Mouse (Mus musculus) limb, embryonic 11.5 days (tissue): ENCODE measurements at regions not wholly inside any gene's neighbourhood (a gene's known extent, or its start where the extent isn't known, plus 50 kb on each side); places are given as distances from the start of the nearest gene placed in this dataset.

Source experiments
- ATAC-seq: fragments of 200-750 bp; cut with Nextera tagmentation; 2 replicates; pipeline ENCODE4 v1.8.0; 2017; ENCODE audit warnings: low read depth; ENCODE audit not compliant: insufficient number of reproducible peaks, low FRiP score, low TSS enrichment
- DNase-seq: peaks from one replicate; pipeline ENCODE4 v3.0.0-alpha.2; 2015; ENCODE audit warnings: low spot score
- H3K27ac ChIP-seq: fragments of 300-500 bp; sonication (generic); replicated peaks from 2 replicates; pipeline ENCODE4 v1.5.1; 2014; ENCODE audit warnings: low read depth, mild to moderate bottlenecking, low read length
- H3K27me3 ChIP-seq: fragments of 300-500 bp; sonication (generic); 2 replicates; pipeline ENCODE4 v1.6.1; 2014; ENCODE audit warnings: mild to moderate bottlenecking, low read length, mixed read lengths; ENCODE audit not compliant: control insufficient read depth, insufficient read depth
- H3K36me3 ChIP-seq: fragments of 300-500 bp; sonication (generic); 2 replicates; pipeline ENCODE4 v1.6.1; 2014; ENCODE audit warnings: mild to moderate bottlenecking, low read length, moderate library complexity, mixed read lengths; ENCODE audit not compliant: control insufficient read depth, insufficient read depth
- H3K4me1 ChIP-seq: fragments of 300-500 bp; sonication (generic); 2 replicates; pipeline ENCODE4 v1.6.1; 2014; ENCODE audit warnings: low read length, mixed read lengths; ENCODE audit not compliant: control insufficient read depth, insufficient read depth
- H3K4me2 ChIP-seq: fragments of 300-500 bp; sonication (generic); 2 replicates; pipeline ENCODE4 v1.6.1; 2014; ENCODE audit warnings: low read depth, mild to moderate bottlenecking, moderate library complexity; ENCODE audit not compliant: severe bottlenecking
- H3K4me3 ChIP-seq: fragments of 300-500 bp; sonication (generic); 2 replicates; pipeline ENCODE4 v1.5.1; 2014; ENCODE audit warnings: low read depth, low read length
- H3K9ac ChIP-seq: fragments of 300-500 bp; sonication (generic); 2 replicates; pipeline ENCODE4 v1.6.1; 2014; ENCODE audit warnings: mild to moderate bottlenecking, low read length
- H3K9me3 ChIP-seq: fragments of 300-500 bp; sonication (generic); 2 replicates; pipeline ENCODE4 v1.6.1; 2016; ENCODE audit warnings: low read length; ENCODE audit not compliant: control insufficient read depth
- WGBS: fragments of 180-500 bp; shearing (Covaris S2); extraction: QIAGEN DNeasy Blood & Tissue Kit; methylation state at CpG from one replicate; pipeline ENCODE4 v1.1.7; 2014; 5-methylcytosine and 5-hydroxymethylcytosine counted together

GRCm38 (mm10) chr2:116971666-116972613, 93.4 kb downstream of the Tmco5 start:
- peak overlapping the region; percentile 92 for H3K27ac ChIP-seq
- no peak overlapping the region for H3K9ac ChIP-seq
- H3K27me3 ChIP-seq = no peaks in the 10 kb centered on the region
- H3K9me3 ChIP-seq = no peaks in the 10 kb centered on the region
- DNase-seq (peak; percentile 80), ATAC-seq (peak; percentile 67)
- H3K4me3 ChIP-seq = 0 out of 2 replicates have a peak overlapping the region, but pooled peaks have one; percentile 5
- H3K4me1 ChIP-seq = peaks cover 28% of the 10 kb centered on the region
- H3K36me3 ChIP-seq = no peaks in the 10 kb centered on the region
- H3K4me2 ChIP-seq = peak overlapping the region; percentile 29
- 4% methylated on average over 9 of the region's 9 CpGs for WGBS

- under 1% methylated on average over 6 of the region's 6 CpGs for WGBS
- peak; percentile 69 for DNase-seq
- Histone ChIP-seq H3K27me3 (no peaks in the 10 kb centered on the region), H3K4me1 (peaks cover 32% of the 10 kb centered on the region), H3K4me2 (peak overlapping the region; percentile 29), H3K9ac (no peak overlapping the region), H3K4me3 (0 out of 2 replicates have a peak overlapping the region, but pooled peaks have one; percentile 5), H3K9me3 (no peaks in the 10 kb centered on the region), H3K27ac (peak overlapping the region; percentile 92), H3K36me3 (no peaks in the 10 kb centered on the region)
- ATAC-seq = peak; percentile 46; the same call in 1 of the 2 replicates
These were observed 94.1 kb downstream of the Tmco5 start for GRCm38 (mm10) chr2:116972614-116972985.

GRCm38 (mm10) chr2:116973441-116973840, 95.0 kb downstream of the Tmco5 start:
- 39% methylated on average over 3 of the region's 3 CpGs for WGBS
- Histone ChIP-seq H3K36me3 (no peaks in the 10 kb centered on the region), H3K9me3 (no peaks in the 10 kb centered on the region), H3K9ac (no peak overlapping the region), H3K4me2 (no peak overlapping the region), H3K4me3 (no peak overlapping the region), H3K27ac (peak overlapping the region; percentile 92; the same call in 1 of the 2 replicates), H3K4me1 (peaks cover 39% of the 10 kb centered on the region), H3K27me3 (no peaks in the 10 kb centered on the region)
- ATAC-seq = no peak
- DNase-seq = no peak

- DNase-seq = no peak
- peak overlapping the region; percentile 99; the same call in 1 of the 2 replicates for H3K27ac ChIP-seq
- peaks cover 41% of the 10 kb centered on the region for H3K4me1 ChIP-seq
- no peak overlapping the region for H3K4me3 ChIP-seq
- no peak overlapping the region for H3K4me2 ChIP-seq
- no peaks in the 10 kb centered on the region for H3K27me3 ChIP-seq
- 78% methylated on average over 9 of the region's 9 CpGs for WGBS
- H3K9me3 ChIP-seq = no peaks in the 10 kb centered on the region
- ATAC-seq = no peak
- no peaks in the 10 kb centered on the region for H3K36me3 ChIP-seq
- no peak overlapping the region for H3K9ac ChIP-seq
These were observed 95.7 kb downstream of the Tmco5 start for GRCm38 (mm10) chr2:116974152-116974551.

GRCm38 (mm10) chr2:116974569-116975060, 96.1 kb downstream of the Tmco5 start:
- Histone ChIP-seq H3K9me3 (no peaks in the 10 kb centered on the region), H3K4me3 (no peak overlapping the region), H3K27ac (peak overlapping the region; percentile 99), H3K9ac (no peak overlapping the region), H3K4me2 (peak overlapping the region; percentile 66; the same call in 1 of the 2 replicates), H3K36me3 (no peaks in the 10 kb centered on the region), H3K27me3 (no peaks in the 10 kb centered on the region), H3K4me1 (peaks cover 41% of the 10 kb centered on the region)
- 32% methylated on average over 7 of the region's 7 CpGs for WGBS
- no peak for ATAC-seq
- no peak for DNase-seq

GRCm38 (mm10) chr2:116975091-116975600, 96.7 kb downstream of the Tmco5 start:
- Histone ChIP-seq H3K9me3 (no peaks in the 10 kb centered on the region), H3K36me3 (no peaks in the 10 kb centered on the region), H3K27me3 (no peaks in the 10 kb centered on the region), H3K9ac (peak overlapping the region; percentile 92), H3K4me3 (peak overlapping the region; percentile 38), H3K4me1 (peaks cover 44% of the 10 kb centered on the region), H3K27ac (peak overlapping the region; percentile 99), H3K4me2 (peak overlapping the region; percentile 66)
- no peak for DNase-seq
- WGBS = 2% methylated on average over 14 of the region's 14 CpGs
- ATAC-seq = peak; percentile 36

GRCm38 (mm10) chr2:116975601-116976431, 97.3 kb downstream of the Tmco5 start:
- peak; percentile 81 for ATAC-seq
- no peaks in the 10 kb centered on the region for H3K27me3 ChIP-seq
- H3K4me1 ChIP-seq = peaks cover 47% of the 10 kb centered on the region
- H3K4me2 ChIP-seq = peak overlapping the region; percentile 66
- DNase-seq = peak; percentile 89
- peak overlapping the region; percentile 99 for H3K27ac ChIP-seq
- no peaks in the 10 kb centered on the region for H3K36me3 ChIP-seq
- H3K9ac ChIP-seq = peak overlapping the region; percentile 92
- H3K9me3 ChIP-seq = no peaks in the 10 kb centered on the region
- peak overlapping the region; percentile 38 for H3K4me3 ChIP-seq
- WGBS = under 1% methylated on average over 54 of the region's 54 CpGs

GRCm38 (mm10) chr2:116976432-116976750, 97.9 kb downstream of the Tmco5 start:
- H3K27me3 ChIP-seq = no peaks in the 10 kb centered on the region
- peak overlapping the region; percentile 66 for H3K4me2 ChIP-seq
- peak overlapping the region; percentile 38 for H3K9ac ChIP-seq
- no peaks in the 10 kb centered on the region for H3K9me3 ChIP-seq
- DNase-seq = peak; percentile 74
- ATAC-seq = no peak
- no peak overlapping the region for H3K4me3 ChIP-seq
- H3K36me3 ChIP-seq = no peaks in the 10 kb centered on the region
- H3K27ac ChIP-seq = peak overlapping the region; percentile 99
- under 1% methylated on average over 7 of the region's 7 CpGs for WGBS
- peaks cover 43% of the 10 kb centered on the region for H3K4me1 ChIP-seq
